Mouse (Mus musculus) adrenal gland, adult (tissue): ENCODE measurements around the gene Arpp21.
"Not testable (repeated sequence)": the region's sequence is repeated elsewhere in the genome, so short reads cannot be mapped to it uniquely, and the experiment has no call there.

ENCODE experiments used
- DNase-seq, 2 experiments: peaks; one replicate each; pipeline ENCODE4 v3.0.0; 2022 to 2023; ENCODE audit warnings: low spot score in 1 of 2; ENCODE audit not compliant: inconsistent age in 2 of 2

Arpp21 gene

DNA sequence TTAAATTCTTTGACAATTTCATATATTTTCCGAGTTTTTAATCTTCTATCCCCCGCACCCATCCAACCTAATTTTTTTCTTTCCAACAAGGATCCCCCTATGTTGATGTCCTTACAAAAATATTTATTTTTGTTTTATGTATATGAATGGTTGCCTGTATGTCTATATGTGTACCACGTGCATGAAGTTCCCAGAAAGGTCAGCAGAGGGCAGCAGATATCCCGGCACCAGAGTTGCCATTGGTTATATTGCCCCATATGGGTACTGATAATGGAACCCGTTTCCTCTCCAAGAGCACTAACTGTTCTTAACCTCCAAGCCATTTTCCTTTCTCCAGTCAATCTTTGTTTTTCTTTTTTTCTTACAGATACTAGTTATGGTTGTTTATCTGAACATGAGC is 124.1 kb downstream of the Arpp21 start:
- peak in 1 of 2 experiments; percentile 35 for DNase-seq

DNA sequence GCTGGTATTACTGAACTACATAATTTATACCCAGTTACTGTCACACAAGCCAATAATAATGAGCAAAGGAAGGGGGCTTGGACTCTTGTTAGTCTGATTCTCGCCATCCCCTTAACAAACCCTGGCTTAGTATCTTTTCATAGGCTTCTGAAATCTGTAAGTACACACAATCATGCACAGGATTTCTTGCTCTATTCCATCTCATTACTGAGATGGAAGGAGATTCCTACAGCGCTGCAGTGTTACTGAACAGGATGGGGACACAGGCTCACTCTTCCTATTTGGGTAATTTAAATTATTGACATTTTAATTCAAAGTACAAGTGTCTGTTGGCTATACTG is 132.9 kb downstream of the Arpp21 start:
- DNase-seq = no peak

DNA sequence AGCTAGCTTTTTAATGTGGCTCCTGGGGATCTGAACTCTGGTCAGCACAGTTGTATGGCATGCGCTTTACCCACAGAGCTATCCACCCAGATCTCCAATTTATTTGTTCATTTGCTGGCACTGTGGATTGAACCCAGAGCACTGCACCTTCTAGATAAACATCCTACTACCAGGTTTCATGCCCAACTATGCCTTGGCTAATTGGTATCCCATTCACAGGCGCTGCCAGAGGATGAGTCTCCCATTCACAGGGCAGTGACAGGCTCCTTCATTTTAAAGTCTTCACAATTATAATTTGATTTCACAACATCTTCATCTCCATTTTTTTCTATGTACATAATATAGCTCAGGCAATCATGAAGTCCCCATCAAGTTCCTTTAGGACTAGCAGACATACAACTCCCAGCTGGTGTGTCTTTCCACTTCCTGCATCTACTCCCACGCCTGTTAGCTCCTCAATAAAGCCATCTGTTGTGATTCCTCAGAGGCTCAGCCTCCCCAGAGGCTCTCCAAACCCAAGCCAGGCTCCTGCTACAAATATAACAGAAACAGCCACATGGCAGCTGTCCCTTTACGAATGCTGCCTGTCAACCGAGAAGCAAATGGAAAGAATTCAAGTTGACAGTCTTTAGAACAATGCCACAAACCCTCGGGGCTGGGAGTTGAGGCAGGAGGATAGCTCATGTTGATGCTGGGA is 133.4 kb downstream of the Arpp21 start:
- DNase-seq = no peak

DNA sequence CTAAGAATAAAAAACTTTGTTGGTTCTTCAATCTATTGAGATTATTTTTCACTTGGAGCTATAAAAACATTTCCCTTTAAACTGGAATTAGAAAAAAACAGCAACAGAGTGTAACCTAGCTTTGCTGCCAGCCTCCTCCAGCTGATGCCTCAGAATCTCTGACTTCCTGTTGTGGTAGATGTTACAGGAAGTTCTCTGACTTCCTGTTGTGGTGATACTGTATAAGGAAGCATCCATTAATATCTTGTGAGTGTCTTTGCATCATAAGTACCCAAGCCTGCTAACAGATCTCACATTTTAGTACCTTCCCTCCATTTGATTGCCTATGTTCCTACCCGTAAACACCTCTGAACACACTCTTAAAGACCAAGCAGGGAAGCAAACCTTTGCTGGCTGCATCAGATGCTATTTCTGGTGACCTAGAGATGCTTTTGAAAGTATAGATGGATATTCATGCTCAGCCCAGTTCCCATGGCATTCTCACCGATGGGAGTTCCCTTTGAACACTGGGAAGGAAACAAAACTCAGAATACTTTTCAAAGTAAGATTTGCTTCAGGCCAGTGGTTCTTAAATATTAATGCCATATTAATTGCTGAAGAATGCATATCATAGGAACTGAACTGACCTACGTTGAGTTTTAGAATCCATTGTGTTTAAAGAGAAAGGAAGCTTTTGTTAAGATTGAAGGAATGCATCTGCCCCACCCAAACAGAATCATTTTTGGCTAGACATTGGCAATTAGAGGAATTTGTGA is 134.7 kb downstream of the Arpp21 start:
- no peak for DNase-seq

DNA sequence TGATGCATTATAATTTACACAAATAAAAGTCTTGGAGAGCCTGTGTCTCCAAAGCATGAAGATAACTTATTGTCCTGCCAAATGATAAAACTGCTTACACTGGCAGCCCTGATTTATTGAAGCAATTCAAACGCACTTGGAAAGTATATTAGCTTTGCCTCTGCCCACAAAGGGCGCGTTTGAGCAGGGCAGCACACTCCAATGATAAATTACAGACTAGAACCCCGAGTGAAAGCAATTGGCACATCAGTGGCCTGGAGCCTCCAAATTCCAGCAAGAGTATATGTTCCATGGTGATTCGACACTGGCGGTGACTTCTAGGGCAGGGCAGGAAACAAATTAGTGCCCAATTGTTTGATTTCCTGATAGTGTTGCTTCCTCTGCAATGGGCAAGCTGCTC is 137.5 kb downstream of the Arpp21 start:
- DNase-seq = no peak

DNA sequence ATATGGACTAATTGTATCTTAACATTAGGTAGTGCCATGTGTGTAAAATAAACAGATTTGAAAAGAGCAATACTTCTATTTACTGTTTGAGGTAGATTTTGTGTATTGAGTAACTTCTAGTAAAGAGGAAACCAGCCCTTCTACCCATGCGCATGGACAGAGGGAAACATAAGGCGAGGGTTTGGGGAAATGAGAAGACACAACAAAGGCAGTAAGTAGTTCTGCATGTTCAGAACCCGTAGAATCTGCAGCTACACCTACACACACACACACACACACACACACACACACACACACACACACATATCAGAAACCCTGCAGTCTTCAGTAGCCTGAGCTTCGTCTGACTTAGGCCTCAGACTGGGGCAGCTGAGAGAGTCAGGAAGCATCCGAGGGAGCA is 140.0 kb downstream of the Arpp21 start:
- DNase-seq = no peak

DNA sequence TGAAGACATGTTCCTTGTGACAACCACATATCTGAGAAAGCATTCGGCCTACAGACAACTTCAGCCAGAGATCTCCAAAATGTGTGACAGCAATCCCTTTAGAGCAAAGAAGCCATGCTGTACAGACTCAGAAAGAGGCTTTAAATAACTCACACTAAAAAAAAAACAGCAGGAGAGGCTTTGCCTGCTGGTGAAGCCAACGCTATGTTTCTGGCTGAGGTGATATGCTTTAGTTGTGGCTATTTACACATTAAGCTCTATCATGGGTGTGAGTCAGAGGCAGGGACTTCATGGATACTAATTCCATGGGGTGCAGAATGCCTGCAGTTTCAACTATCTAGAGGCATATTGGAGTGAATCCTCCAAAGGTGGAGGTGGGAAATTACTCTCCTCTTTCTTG is 140.5 kb downstream of the Arpp21 start:
- no peak for DNase-seq

DNA sequence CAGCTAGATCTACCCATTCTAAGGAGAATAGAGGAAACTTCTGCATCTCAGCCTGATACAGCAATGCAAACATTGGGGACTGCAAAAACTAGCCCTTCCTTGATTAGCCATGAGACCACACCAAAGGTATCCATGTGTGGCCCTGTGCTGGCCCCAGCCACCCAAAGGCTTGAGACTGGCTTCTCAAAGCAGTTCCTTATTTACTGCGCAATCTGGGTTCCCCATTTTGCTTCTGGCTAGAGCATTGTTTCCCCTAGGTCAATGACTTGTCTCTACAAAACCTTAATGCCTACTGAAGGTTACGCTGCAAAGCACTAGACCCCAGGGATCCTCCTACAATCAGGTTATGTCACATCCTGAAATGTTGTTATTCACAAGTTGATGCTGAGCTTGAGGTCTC is 156.8 kb downstream of the Arpp21 start:
- DNase-seq = no peak

DNA sequence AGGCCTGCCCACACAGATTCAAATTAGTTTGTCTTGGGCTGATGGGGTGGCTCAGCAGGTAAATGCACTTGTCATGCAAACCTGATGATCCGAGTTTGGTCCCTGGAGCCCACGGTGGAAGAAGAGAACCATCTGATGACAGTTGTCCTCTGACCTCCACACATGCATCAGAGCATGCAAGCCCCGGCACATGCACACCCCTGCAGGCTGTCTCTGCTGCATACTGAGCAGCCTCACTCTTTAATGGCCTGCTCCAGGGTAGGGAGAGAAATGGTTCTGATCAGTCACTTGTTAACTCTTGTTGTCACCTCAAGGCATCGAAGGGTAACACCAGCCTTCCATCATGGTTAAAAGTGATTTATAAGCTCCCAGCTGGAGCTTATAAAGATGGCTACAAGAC is 157.3 kb downstream of the Arpp21 start:
- DNase-seq = no peak

DNA sequence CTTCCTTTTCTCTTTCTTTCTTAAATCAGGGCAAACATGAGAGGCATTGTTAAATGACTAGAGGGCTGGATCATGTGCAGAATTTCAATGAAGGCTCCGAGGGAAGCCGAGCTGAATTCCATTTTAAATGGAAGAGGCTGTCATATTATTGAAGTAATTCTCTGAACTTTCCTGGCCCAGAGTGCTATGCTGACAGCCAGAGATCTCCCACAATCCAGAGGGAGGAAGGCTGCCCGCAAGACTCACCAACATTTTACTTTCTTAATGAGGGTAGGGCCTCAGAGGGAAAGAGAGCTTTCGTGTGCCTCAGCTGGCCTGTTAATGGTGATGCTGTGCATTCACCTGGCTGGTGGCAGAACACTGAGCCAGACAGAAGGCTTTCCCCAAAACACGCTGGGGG is 160.5 kb downstream of the Arpp21 start:
- DNase-seq = no peak

DNA sequence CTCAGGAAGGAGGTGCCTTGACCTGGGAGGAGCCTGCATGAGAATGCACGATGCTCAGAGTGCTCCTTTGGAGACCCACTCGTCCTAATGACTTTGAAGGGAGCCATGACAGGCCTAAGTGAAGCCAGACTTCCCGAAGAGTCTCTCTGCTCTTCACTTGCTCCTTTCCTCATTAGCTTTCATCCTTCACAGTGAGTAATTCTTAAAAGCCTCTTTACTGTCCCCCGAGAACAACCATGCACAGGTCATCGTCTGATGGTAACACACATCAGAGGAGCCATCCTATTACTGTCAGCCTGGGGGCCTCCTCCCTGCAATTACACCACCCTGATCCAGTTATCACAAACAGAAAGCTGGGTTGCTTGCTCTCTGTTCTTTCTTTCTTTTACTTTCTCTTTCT is 160.9 kb downstream of the Arpp21 start:
- no peak for DNase-seq

DNA sequence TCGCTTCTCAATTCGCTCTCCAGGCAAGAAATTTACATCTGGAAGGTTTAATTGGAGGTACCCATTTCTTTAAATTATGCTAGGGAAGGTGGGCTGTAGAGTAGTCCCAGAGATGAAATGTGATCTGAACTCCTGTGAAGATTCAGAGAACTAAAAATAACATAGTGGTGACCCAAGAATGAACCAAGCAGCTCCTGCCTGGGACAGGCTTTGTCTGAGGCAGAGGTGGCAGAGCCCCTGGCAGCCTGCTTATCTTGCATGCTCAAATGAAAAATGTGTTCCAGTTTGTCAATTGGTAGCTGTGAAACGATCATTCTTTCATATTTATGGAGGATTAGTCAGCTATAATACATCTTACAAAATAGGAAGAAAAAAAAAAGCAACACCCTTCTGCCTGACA is 164.4 kb downstream of the Arpp21 start:
- DNase-seq = peak in 1 of 2 experiments; percentile 49

DNA sequence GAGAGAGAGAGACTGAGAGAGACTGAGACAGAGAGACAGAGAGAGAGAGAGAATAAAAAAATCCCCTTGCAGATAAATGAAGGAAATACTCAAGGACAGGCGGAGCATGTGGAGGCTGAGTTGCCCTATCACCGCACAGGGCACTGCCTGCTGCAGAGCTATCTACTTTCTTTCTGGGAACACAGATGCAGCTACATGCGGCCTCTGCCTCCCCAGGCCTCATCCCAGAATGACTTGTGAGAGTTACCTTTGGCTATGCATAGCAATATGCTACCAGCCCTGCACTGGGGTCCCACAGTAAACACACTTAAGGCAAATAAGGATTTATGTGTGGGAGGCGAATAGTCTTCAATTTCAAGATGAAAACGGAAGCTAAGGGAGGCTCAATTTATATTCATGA is 164.8 kb downstream of the Arpp21 start:
- peak in 1 of 2 experiments; percentile 29 for DNase-seq

DNA sequence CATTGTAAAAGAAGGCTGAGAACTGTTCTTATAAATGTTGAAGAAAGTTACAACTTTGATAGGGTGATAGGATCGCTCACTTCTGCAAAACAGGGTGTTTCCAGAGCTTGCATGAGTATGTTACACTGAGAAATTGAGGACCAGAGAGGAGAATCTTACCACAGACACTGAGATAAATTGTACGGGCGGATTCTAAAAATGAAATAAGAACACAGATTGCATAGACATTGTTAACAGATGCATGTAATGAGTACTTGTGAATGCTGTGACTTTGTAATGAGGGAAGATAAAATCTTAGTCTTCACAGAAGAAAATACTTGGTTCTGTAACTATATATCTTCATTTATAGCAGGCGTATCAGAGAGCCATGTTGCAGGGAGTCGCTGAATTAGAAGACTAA is 167.5 kb downstream of the Arpp21 start:
- DNase-seq = no peak

DNA sequence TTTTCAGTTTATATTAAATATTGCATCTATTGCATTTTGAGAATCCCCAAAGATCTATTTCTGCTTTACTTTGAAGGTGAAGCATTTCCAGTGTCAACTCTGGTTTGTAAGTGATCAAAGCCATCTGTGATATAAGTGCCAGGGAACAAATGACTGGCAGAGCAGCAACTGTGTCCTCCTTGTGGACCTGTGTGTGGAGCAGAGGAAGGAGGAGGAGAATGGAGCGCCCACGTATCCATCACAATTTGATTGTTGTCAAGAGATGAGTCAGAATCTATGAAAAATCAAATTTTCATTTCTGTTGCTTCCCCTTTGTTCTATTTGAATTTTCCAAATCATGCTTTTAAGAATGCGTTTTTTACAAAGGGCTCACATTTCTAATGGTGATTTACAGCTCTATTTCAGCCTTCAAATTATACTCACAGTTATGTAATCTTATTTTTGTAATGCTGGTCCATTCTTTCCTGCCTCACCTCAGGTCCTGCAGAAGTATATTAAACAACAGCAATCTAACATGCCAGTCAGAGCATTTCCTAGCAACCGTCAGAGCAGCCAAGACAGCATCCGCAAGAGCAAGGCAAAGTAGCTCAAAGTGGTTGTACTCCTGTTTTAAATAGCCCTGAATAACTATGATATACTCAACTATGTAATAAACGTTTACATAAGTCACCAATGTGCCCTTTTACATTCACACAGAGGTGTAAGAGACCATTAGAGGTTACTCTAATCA is 174.9 kb downstream of the Arpp21 start:
- no peak for DNase-seq

DNA sequence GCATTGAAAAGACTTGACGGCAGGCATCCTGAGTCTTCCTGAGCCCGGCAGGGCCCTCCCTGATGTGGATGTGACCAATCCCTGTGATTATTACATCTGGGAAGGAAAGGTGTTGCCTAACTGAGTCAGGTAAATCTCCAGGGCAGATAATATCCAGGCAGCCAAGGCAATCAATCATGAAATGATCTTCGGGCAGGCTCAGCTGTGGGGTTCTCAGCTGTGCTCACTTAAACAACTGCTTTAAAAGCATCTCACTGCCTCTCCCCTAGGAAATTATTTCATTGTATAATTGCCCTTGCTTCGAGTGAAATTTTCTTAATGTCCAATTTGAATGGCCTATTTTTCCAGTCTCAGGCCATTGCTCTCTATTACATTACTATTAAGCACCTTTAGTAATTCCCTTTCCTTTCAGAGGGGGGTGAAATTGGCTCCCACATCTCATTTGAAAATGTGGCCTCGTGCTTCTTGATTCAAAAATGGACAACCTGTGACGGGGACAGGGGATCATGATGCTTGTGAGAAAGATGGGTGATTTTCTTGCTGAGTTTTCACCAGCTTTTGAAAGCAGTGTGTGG is 180.8 kb downstream of the Arpp21 start:
- DNase-seq = no peak

DNA sequence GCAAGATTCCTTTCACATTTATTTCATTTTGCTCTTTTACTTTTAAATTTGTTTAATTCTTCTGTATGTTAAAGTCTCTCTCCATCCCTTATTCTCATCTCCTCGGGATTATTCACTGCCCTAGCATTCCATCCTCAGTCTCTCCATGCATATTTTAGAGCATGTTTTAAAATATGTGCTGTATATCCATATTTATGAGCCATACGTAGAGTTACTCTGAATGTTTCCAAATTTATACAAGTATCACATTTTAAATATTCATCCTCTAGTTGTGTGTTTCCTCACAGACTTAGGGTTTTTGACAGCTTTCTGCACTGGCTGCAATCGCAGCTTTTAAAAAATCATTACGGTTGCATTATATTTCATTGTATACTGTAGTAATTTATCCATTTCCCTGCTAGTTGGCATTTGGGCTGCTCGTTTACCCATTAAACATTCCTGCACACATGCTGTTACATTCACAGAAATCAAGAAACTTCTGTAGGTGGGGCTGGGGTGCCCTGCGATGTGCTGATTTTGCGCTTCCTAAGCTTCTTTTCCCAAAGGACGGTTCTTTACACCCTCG is 187.8 kb downstream of the Arpp21 start:
- no peak for DNase-seq

DNA sequence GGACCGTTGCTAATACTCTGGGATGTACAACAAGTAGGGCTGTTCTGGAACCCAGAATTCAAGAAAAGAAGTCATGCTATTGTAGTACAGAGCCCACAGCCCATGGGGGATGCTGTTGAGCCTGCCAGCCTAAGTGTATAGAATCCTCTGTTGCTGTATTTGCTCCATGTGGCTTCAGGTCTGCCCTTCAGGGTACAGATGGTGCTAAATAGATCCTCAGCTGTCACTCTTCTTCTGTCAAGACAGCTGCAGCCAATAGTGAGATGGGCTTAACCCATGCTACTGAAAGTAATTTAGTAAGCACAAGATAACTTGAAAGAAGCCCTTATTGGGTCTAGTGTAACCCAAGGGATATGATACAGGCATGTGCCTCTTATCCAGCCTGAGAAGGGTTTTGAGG is 195.2 kb downstream of the Arpp21 start:
- no peak for DNase-seq

DNA sequence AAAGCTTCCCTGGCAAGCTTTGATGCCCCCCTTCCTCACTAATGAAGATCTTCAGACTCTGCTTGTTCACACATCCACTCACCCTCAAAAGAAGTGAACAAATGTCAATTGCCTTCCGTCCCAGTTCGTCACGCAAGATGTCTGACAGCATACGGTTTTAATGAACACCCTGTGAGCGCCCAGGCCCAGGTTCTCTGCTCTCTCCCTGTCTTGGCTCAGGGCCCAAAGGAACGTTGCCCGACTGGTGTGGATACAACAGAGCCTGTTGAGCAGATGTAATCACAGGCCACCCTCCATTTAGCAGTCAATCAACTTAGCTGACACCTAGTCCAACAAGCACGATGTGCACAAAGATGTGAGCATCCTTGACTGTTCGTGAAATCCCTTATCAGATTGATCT is 198.0 kb downstream of the Arpp21 start:
- no peak for DNase-seq

DNA sequence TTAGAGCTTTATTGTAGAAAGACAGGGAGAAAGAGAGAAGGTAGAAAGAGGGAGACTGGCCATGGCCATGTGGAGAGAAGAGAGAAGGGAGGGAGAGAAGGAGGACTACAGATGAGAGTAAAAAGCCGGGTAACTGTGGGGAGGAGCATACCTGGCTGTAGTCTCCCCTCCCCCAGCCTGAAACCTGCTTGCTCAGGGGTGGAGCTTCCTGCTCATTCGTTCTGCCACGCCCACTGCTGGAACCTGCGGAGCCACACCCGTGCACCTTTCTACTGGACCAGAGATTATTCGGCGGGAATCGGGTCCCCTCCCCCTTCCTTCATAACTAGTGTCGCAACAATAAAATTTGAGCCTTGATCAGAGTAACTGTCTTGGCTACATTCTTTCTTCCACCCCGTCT is 201.9 kb downstream of the Arpp21 start:
- DNase-seq = not testable (repeated sequence)

DNA sequence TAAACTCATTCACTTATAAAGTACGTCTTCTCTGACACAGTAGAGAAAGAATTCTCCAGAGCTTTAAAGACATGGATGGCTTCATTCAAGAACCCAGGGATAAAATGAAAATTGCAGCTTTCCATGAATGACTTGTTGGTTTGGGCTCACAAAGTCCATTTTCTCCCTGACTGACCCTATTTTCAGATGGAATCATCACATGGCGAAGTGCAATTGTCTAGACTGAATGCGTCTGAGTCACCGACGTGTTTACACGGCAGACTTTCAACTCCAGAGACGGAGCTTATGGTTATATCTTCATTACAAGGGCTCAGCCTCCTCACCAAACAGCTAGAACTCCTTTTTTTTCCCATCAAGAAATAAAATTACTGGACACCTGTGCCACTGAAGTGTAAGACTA is 203.6 kb downstream of the Arpp21 start:
- no peak for DNase-seq
